Mouse (Mus musculus) cortical plate, adult 2 months (tissue): ENCODE measurements around the gene Smim11.

Source experiments
- CTCF ChIP-seq: fragments of 200-500 bp; IDR thresholded peaks from 2 replicates; pipeline ENCODE4 v1.5.1; 2011; ENCODE audit warnings: mild to moderate bottlenecking, control low read depth, low read length; ENCODE audit not compliant: insufficient read depth; ENCODE audit errors: extremely low read depth
- POLR2A ChIP-seq: fragments of 200-500 bp; IDR thresholded peaks from 2 replicates; pipeline ENCODE4 v1.6.1; 2011; ENCODE audit warnings: mild to moderate bottlenecking, low read length, control low read depth; ENCODE audit not compliant: insufficient read depth; ENCODE audit errors: extremely low read depth

DNA sequence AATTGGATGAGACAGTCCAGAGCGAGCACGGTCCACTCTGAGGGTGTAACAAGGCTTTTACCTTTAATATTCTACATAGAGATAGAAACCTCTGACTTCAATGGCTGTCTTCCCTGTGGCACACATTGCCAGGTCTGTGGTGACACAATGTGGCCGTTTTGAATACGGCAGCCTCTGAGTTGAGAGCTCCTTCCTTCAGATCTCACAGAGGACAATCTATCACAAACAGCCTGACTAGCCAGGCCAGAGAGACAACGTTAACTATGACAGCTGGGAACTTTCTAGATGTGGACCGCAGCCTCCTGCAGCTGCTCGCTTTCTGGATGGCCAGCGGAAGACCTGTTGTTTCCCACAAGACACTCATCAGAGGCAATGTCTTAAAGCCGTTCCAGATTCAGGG is 12.3 kb upstream of the Smim11 start:
- TF ChIP-seq CTCF (peak; percentile 64), POLR2A (no peak)
